In genomic region chr1:87418733-87419132, GRCm38 (mm10) we compare ENCODE assay signal across 8 mouse cellular contexts. TPM values are rescaled to one million over a fixed set of nuclear protein-coding genes. Genes with fewer than 3 reads are reported as not detected.
DNase-seq lines count a peak whose midpoint lies in the region; TF ChIP-seq lines count a peak whose summit lies in the region.
"Had no signal": no experiment of that assay in that cellular context is flagged by ENCODE, and none has a peak within 500 bp of the region (broad histone marks: within the 10 kb centered on the region; RNA-seq: fewer than 3 reads in every experiment).

No protein-coding gene starts in this region.

- peak; percentile 27; the same call in 1 of the 2 replicates for TF ChIP-seq CTCF in small intestine, adult 2 months (IDR thresholded peaks at IDR 0.05; ENCODE audit: extremely low read depth, insufficient read length, insufficient replicate concordance, low read depth, low read length)

- H3K4me3 ChIP-seq in small intestine, adult 2 months (ENCODE audit: low read depth, low read length) = no peak overlapping the region
- H3K4me3 ChIP-seq: midbrain, embryonic 12.5 days had no signal

- no peak overlapping the region for H3K27ac ChIP-seq in small intestine, adult 2 months (ENCODE audit: insufficient read depth, low read depth, low read length)
- H3K27ac ChIP-seq: midbrain, embryonic 12.5 days had no signal

- H3K4me1 ChIP-seq in small intestine, adult 2 months (ENCODE audit: control insufficient read depth, insufficient read depth, insufficient read length, low read length) = no peaks in the 10 kb centered on the region
- H3K4me1 ChIP-seq: midbrain, embryonic 12.5 days had no signal

- no peak for TF ChIP-seq POLR2A in small intestine, adult 2 months (IDR thresholded peaks at IDR 0.05; ENCODE audit: low read depth, low read length)

- H3K36me3 ChIP-seq in small intestine, adult 2 months (ENCODE audit: control insufficient read depth, insufficient read depth, low read length) = peaks cover 53% of the 10 kb centered on the region

- no peaks in the 10 kb centered on the region for H3K27me3 ChIP-seq in small intestine, adult 2 months (ENCODE audit: control insufficient read depth, insufficient read depth, low read length)
- H3K27me3 ChIP-seq: midbrain, embryonic 12.5 days had no signal

- DNase-seq in kidney, adult 9 months = peak; percentile 43
- no peak for DNase-seq in kidney, adult 11 months
- peak; percentile 79 for DNase-seq in CD4-positive, CD25-positive, alpha-beta regulatory T cell, adult 2 months (ENCODE audit: low read depth, low spot score)
- peak; percentile 4 for DNase-seq in Muller cell, postnatal 12 days (ENCODE audit: inconsistent ontology term)
- peak; percentile 70 for DNase-seq in forelimb bud, embryonic 11.5 days (ENCODE audit: low read depth, low spot score)
- DNase-seq in frontal cortex, postnatal 14 days (ENCODE audit: low spot score in 2 of 2) = no peak

- 82% methylated on average over 4 of the region's 4 CpGs for WGBS in small intestine, adult 2 months

RNA-seq across cellular contexts. Expression of gene Kcnj13, which starts 24.2 kb away (rescaled TPM):
- 0.09 and 7.4 TPM in 2 replicates for polyA plus RNA-seq in small intestine, adult 2 months (2012; rRNA removed)

RNA-seq across cellular contexts. Expression of gene Snorc, which starts 51.3 kb away (rescaled TPM):
- 0.41 TPM in 1 of 2 replicates, not detected in the other for polyA plus RNA-seq in small intestine, adult 2 months (2012; rRNA removed)
- polyA plus RNA-seq: midbrain, embryonic 12.5 days had no signal

Comparison
In these comparisons a context has a peak if more than half of its experiments do, and no peak if none do; other contexts are left out.
1. DNase-seq: peak in kidney, adult 9 months (single experiment), CD4-positive, CD25-positive, alpha-beta regulatory T cell, adult 2 months (single experiment), Muller cell, postnatal 12 days (single experiment) and forelimb bud, embryonic 11.5 days (single experiment); none in kidney, adult 11 months (single experiment) and frontal cortex, postnatal 14 days (0 of 2).